Mouse (Mus musculus): ENCODE results near the gene Adgrl4. TPM values are rescaled to one million over a fixed set of nuclear protein-coding genes. Genes with fewer than 3 reads are reported as not detected.

Gene Adgrl4
- polyA plus RNA-seq, 1 experiment from 2014 or later: 4.7 TPM

- Histone ChIP-seq H3K27me3 (no peaks in the 10 kb centered on the region), H3K9ac (no peak overlapping the region), H3K9me3 (replicated peaks) (no peaks in the 10 kb centered on the region), H3K36me3 (no peaks in the 10 kb centered on the region), H3K4me3 (replicated peaks) (no peak overlapping the region), H3K4me1 (replicated peaks) (no peaks in the 10 kb centered on the region), H3K4me2 (no peak overlapping the region), H3K27ac (no peak overlapping the region)
- ATAC-seq (ENCODE audit: low read depth) (no peak), DNase-seq (no peak)
- WGBS (ENCODE audit: insufficient replicate concordance): 67% methylated on average over 5 of the region's 5 CpGs
Measured at GRCm38 (mm10) chr3:151511184-151511583, 73.5 kb downstream of the Adgrl4 start.

- no peak overlapping the region for H3K4me3 ChIP-seq (replicated peaks)
- no peak overlapping the region for H3K4me2 ChIP-seq
- WGBS (ENCODE audit: insufficient replicate concordance): 78% methylated on average over 3 of the region's 3 CpGs
- H3K4me1 ChIP-seq (replicated peaks): no peaks in the 10 kb centered on the region
- H3K27ac ChIP-seq: no peak overlapping the region
- H3K9me3 ChIP-seq (replicated peaks): no peaks in the 10 kb centered on the region
- no peaks in the 10 kb centered on the region for H3K36me3 ChIP-seq
- no peaks in the 10 kb centered on the region for H3K27me3 ChIP-seq
- DNase-seq (no peak), ATAC-seq (ENCODE audit: low read depth) (no peak)
- H3K9ac ChIP-seq: no peak overlapping the region
Measured at GRCm38 (mm10) chr3:151547182-151547581, 109.5 kb downstream of the Adgrl4 start.

GRCm38 (mm10) chr3:151551002-151551401 is 113.3 kb downstream of the Adgrl4 start:
- Histone ChIP-seq H3K4me2 (no peak overlapping the region), H3K27me3 (no peaks in the 10 kb centered on the region), H3K27ac (no peak overlapping the region), H3K36me3 (no peaks in the 10 kb centered on the region), H3K4me1 (replicated peaks) (no peaks in the 10 kb centered on the region), H3K9ac (no peak overlapping the region), H3K9me3 (replicated peaks) (no peaks in the 10 kb centered on the region), H3K4me3 (replicated peaks) (no peak overlapping the region)
- DNase-seq: no peak
- 51% methylated on average over 5 of the region's 5 CpGs for WGBS (ENCODE audit: insufficient replicate concordance)
- ATAC-seq (ENCODE audit: low read depth): no peak

GRCm38 (mm10) chr3:151556635-151557034 is 118.9 kb downstream of the Adgrl4 start:
- WGBS (ENCODE audit: insufficient replicate concordance): 67% methylated on average over 2 of the region's 2 CpGs
- no peaks in the 10 kb centered on the region for H3K27me3 ChIP-seq
- DNase-seq (no peak), ATAC-seq (ENCODE audit: low read depth) (no peak)
- H3K36me3 ChIP-seq: no peaks in the 10 kb centered on the region
- H3K4me2 ChIP-seq: no peak overlapping the region
- no peak overlapping the region for H3K4me3 ChIP-seq (replicated peaks)
- H3K9ac ChIP-seq: no peak overlapping the region
- H3K9me3 ChIP-seq (replicated peaks): no peaks in the 10 kb centered on the region
- no peak overlapping the region for H3K27ac ChIP-seq
- H3K4me1 ChIP-seq (replicated peaks): no peaks in the 10 kb centered on the region

GRCm38 (mm10) chr3:151557125-151557524 is 119.4 kb downstream of the Adgrl4 start:
- Histone ChIP-seq H3K27ac (no peak overlapping the region), H3K9ac (no peak overlapping the region), H3K9me3 (replicated peaks) (no peaks in the 10 kb centered on the region), H3K27me3 (no peaks in the 10 kb centered on the region), H3K4me2 (no peak overlapping the region), H3K4me1 (replicated peaks) (no peaks in the 10 kb centered on the region), H3K4me3 (replicated peaks) (no peak overlapping the region), H3K36me3 (no peaks in the 10 kb centered on the region)
- 21% methylated on average over 2 of the region's 2 CpGs for WGBS (ENCODE audit: insufficient replicate concordance)
- DNase-seq (no peak), ATAC-seq (ENCODE audit: low read depth) (no peak)

GRCm38 (mm10) chr3:151557607-151558006 is 119.9 kb downstream of the Adgrl4 start:
- no peak for ATAC-seq (ENCODE audit: low read depth)
- 71% methylated on average over 5 of the region's 5 CpGs for WGBS (ENCODE audit: insufficient replicate concordance)

GRCm38 (mm10) chr3:151558374-151558773 is 120.7 kb downstream of the Adgrl4 start:
- Histone ChIP-seq H3K27ac (no peak overlapping the region), H3K9ac (no peak overlapping the region), H3K4me1 (replicated peaks) (no peaks in the 10 kb centered on the region), H3K4me3 (replicated peaks) (no peak overlapping the region), H3K27me3 (no peaks in the 10 kb centered on the region), H3K4me2 (no peak overlapping the region), H3K9me3 (replicated peaks) (no peaks in the 10 kb centered on the region), H3K36me3 (no peaks in the 10 kb centered on the region)
- ATAC-seq (ENCODE audit: low read depth) (no peak), DNase-seq (no peak)
- WGBS (ENCODE audit: insufficient replicate concordance): 38% methylated on average over 4 of the region's 4 CpGs

More at GRCm38 (mm10) chr3:151557607-151558006, 119.9 kb downstream of the Adgrl4 start:
- Histone ChIP-seq H3K27ac (no peak overlapping the region), H3K4me2 (no peak overlapping the region), H3K4me1 (replicated peaks) (no peaks in the 10 kb centered on the region), H3K9me3 (replicated peaks) (no peaks in the 10 kb centered on the region), H3K4me3 (replicated peaks) (no peak overlapping the region), H3K9ac (no peak overlapping the region), H3K36me3 (no peaks in the 10 kb centered on the region), H3K27me3 (no peaks in the 10 kb centered on the region)
- DNase-seq: no peak

- Histone ChIP-seq H3K4me2 (no peak overlapping the region), H3K36me3 (no peaks in the 10 kb centered on the region), H3K9ac (no peak overlapping the region), H3K27ac (no peak overlapping the region), H3K9me3 (replicated peaks) (no peaks in the 10 kb centered on the region), H3K4me1 (replicated peaks) (no peaks in the 10 kb centered on the region), H3K4me3 (replicated peaks) (no peak overlapping the region), H3K27me3 (no peaks in the 10 kb centered on the region)
- no peak for ATAC-seq (ENCODE audit: low read depth)
- 62% methylated on average over 16 of the region's 16 CpGs for WGBS (ENCODE audit: insufficient replicate concordance)
- no peak for DNase-seq
Measured at GRCm38 (mm10) chr3:151565664-151566621, 128.3 kb downstream of the Adgrl4 start.

- DNase-seq: no peak
Measured at GRCm38 (mm10) chr3:151566629-151567028, 128.9 kb downstream of the Adgrl4 start.

GRCm38 (mm10) chr3:151567541-151567940 is 129.9 kb downstream of the Adgrl4 start:
- Histone ChIP-seq H3K4me1 (replicated peaks) (no peaks in the 10 kb centered on the region), H3K36me3 (no peaks in the 10 kb centered on the region), H3K9me3 (replicated peaks) (no peaks in the 10 kb centered on the region), H3K4me2 (no peak overlapping the region), H3K27me3 (no peaks in the 10 kb centered on the region), H3K9ac (no peak overlapping the region), H3K4me3 (replicated peaks) (no peak overlapping the region), H3K27ac (no peak overlapping the region)
- DNase-seq: no peak
- no peak for ATAC-seq (ENCODE audit: low read depth)
- 45% methylated on average over 3 of the region's 3 CpGs for whole genome bisulfite sequencing (ENCODE audit: insufficient replicate concordance)

More at GRCm38 (mm10) chr3:151566629-151567028, 128.9 kb downstream of the Adgrl4 start:
- ATAC-seq (ENCODE audit: low read depth): no peak
- Histone ChIP-seq H3K27me3 (no peaks in the 10 kb centered on the region), H3K4me2 (no peak overlapping the region), H3K9ac (no peak overlapping the region), H3K9me3 (replicated peaks) (no peaks in the 10 kb centered on the region), H3K4me3 (replicated peaks) (no peak overlapping the region), H3K4me1 (replicated peaks) (no peaks in the 10 kb centered on the region), H3K27ac (no peak overlapping the region), H3K36me3 (no peaks in the 10 kb centered on the region)
- 53% methylated on average over 5 of the region's 5 CpGs for WGBS (ENCODE audit: insufficient replicate concordance)

- H3K27me3 ChIP-seq: no peaks in the 10 kb centered on the region
- no peak overlapping the region for H3K9ac ChIP-seq
- WGBS (ENCODE audit: insufficient replicate concordance): 72% methylated on average over 5 of the region's 5 CpGs
- ATAC-seq (ENCODE audit: low read depth) (no peak), DNase-seq (no peak)
- no peaks in the 10 kb centered on the region for H3K9me3 ChIP-seq (replicated peaks)
- H3K36me3 ChIP-seq: no peaks in the 10 kb centered on the region
- H3K4me3 ChIP-seq (replicated peaks): no peak overlapping the region
- no peaks in the 10 kb centered on the region for H3K4me1 ChIP-seq (replicated peaks)
- no peak overlapping the region for H3K27ac ChIP-seq
- no peak overlapping the region for H3K4me2 ChIP-seq
Measured at GRCm38 (mm10) chr3:151572089-151572488, 134.4 kb downstream of the Adgrl4 start.

GRCm38 (mm10) chr3:151575292-151575691 is 137.6 kb downstream of the Adgrl4 start:
- WGBS (ENCODE audit: insufficient replicate concordance): 37% methylated on average over 7 of the region's 7 CpGs

More at GRCm38 (mm10) chr3:151575292-151575691, 137.6 kb downstream of the Adgrl4 start:
- Histone ChIP-seq H3K9ac (no peak overlapping the region), H3K4me1 (replicated peaks) (no peaks in the 10 kb centered on the region), H3K9me3 (replicated peaks) (no peaks in the 10 kb centered on the region), H3K27ac (no peak overlapping the region), H3K27me3 (no peaks in the 10 kb centered on the region), H3K4me2 (no peak overlapping the region), H3K36me3 (no peaks in the 10 kb centered on the region), H3K4me3 (replicated peaks) (no peak overlapping the region)
- no peak for ATAC-seq (ENCODE audit: low read depth)
- no peak for DNase-seq

All from liver, embryonic 13.5 days (tissue).